Mouse (Mus musculus): Measurements from ENCODE around the gene Adamts18.

DNA sequence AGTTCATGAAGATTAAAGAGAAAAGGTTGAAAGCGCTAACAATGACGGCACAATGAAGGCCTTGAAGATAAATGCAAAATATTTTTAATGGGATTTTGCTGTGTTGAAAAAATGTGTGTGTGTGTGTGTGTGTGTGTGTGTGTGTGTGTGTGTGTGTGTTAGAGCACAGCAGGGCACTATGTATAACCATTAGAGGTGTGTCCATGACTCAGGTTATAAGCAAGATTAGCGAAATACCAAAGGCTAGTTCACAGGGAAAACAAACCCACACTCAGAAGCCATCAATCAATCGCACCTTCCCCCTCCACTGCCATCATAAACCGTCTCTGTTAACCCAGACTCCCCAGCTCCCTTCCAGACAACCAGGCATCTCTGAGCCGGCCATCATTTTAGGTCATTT lies 86.4 kb downstream of the Adamts18 start:
- no peak for TF ChIP-seq CTCF (IDR thresholded peaks at IDR 0.05; ENCODE audit: borderline replicate concordance, extremely low read depth, insufficient read depth, insufficient read length)
- TF ChIP-seq POLR2A (IDR thresholded peaks at IDR 0.05; ENCODE audit: borderline replicate concordance, extremely low read depth, insufficient read depth, insufficient read length, poor library complexity, severe bottlenecking), result no peak
